Mouse (Mus musculus): ENCODE measurements around the gene Rabl3.

Gene Rabl3

GRCm38 (mm10) chr16:37550266-37550665, 10.6 kb downstream of the Rabl3 start:
- DNase-seq = no peak

GRCm38 (mm10) chr16:37550981-37551380, 11.3 kb downstream of the Rabl3 start:
- DNase-seq = no peak

GRCm38 (mm10) chr16:37552824-37553223, 13.1 kb downstream of the Rabl3 start:
- DNase-seq = no peak

- no peak for DNase-seq
These were observed 22.7 kb downstream of the Rabl3 start for GRCm38 (mm10) chr16:37562414-37562813.

GRCm38 (mm10) chr16:37562961-37563360, 23.3 kb downstream of the Rabl3 start:
- no peak for DNase-seq

GRCm38 (mm10) chr16:37565117-37565516, 25.4 kb downstream of the Rabl3 start:
- DNase-seq = no peak

- DNase-seq = no peak
These were observed 26.4 kb downstream of the Rabl3 start for GRCm38 (mm10) chr16:37566107-37566506.

GRCm38 (mm10) chr16:37567113-37568050, 27.7 kb downstream of the Rabl3 start:
- DNase-seq = no peak

GRCm38 (mm10) chr16:37571554-37571953, 31.9 kb downstream of the Rabl3 start:
- no peak for DNase-seq

GRCm38 (mm10) chr16:37572117-37572754, 32.6 kb downstream of the Rabl3 start:
- no peak for DNase-seq

GRCm38 (mm10) chr16:37573061-37573460, 33.4 kb downstream of the Rabl3 start:
- no peak for DNase-seq

- no peak for DNase-seq
These were observed 35.6 kb downstream of the Rabl3 start for GRCm38 (mm10) chr16:37575325-37575724.

GRCm38 (mm10) chr16:37579591-37579990, 39.9 kb downstream of the Rabl3 start:
- DNase-seq = peak; percentile 51

- DNase-seq = peak; percentile 71
These were observed 40.3 kb downstream of the Rabl3 start, which contains the start of gene Hgd for GRCm38 (mm10) chr16:37579994-37580393. Hgd (plus strand) TSS chr16:37580153.

- no peak for DNase-seq
These were observed 41.0 kb downstream of the Rabl3 start for GRCm38 (mm10) chr16:37580651-37581050.

GRCm38 (mm10) chr16:37581901-37582300, 42.2 kb downstream of the Rabl3 start:
- no peak for DNase-seq

- DNase-seq = peak; percentile 81
These were observed 43.6 kb downstream of the Rabl3 start for GRCm38 (mm10) chr16:37583306-37583705.

GRCm38 (mm10) chr16:37583801-37584200, 44.1 kb downstream of the Rabl3 start:
- no peak for DNase-seq

- peak; percentile 83 for DNase-seq
These were observed 44.7 kb downstream of the Rabl3 start for GRCm38 (mm10) chr16:37584218-37585035.

- DNase-seq = no peak
These were observed 45.5 kb downstream of the Rabl3 start for GRCm38 (mm10) chr16:37585129-37585563.

- DNase-seq = peak; percentile 46
These were observed 51.2 kb downstream of the Rabl3 start for GRCm38 (mm10) chr16:37590921-37591320.

GRCm38 (mm10) chr16:37591551-37591950, 51.9 kb downstream of the Rabl3 start:
- DNase-seq = no peak

GRCm38 (mm10) chr16:37597412-37597811, 57.7 kb downstream of the Rabl3 start:
- DNase-seq = no peak

Data from kidney, adult 11 months (tissue).